Mouse (Mus musculus) stomach, embryonic 14.5 days (tissue): Measurements from ENCODE around the gene Angel2. TPM values are rescaled to one million over a fixed set of nuclear protein-coding genes. Genes with fewer than 3 reads are reported as not detected.

Experiments
- ATAC-seq: fragments of 200-750 bp; cut with Nextera tagmentation; 2 replicates; pipeline ENCODE4 v1.8.0; 2017; ENCODE audit warnings: low read depth, moderate TSS enrichment; ENCODE audit not compliant: insufficient number of reproducible peaks, insufficient read depth, low FRiP score
- H3K27ac ChIP-seq: fragments of 300-500 bp; sonication (generic); 2 replicates; pipeline ENCODE4 v1.5.1; 2014; ENCODE audit warnings: mild to moderate bottlenecking, low read length, moderate library complexity, mixed read lengths
- H3K27me3 ChIP-seq: fragments of 300-500 bp; sonication (generic); 2 replicates; pipeline ENCODE4 v1.6.1; 2014; ENCODE audit warnings: low read length, control low read depth, mixed read lengths; ENCODE audit not compliant: control insufficient read depth, insufficient read depth
- H3K36me3 ChIP-seq: fragments of 300-500 bp; sonication (generic); 2 replicates; pipeline ENCODE4 v1.6.1; 2014; ENCODE audit warnings: mild to moderate bottlenecking, control low read depth, low read length, moderate library complexity, mixed read lengths; ENCODE audit not compliant: control insufficient read depth, insufficient read depth
- H3K4me1 ChIP-seq: fragments of 300-500 bp; sonication (generic); 2 replicates; pipeline ENCODE4 v1.6.1; 2014; ENCODE audit warnings: low read length, control low read depth, mixed read lengths; ENCODE audit not compliant: control insufficient read depth, insufficient read depth
- H3K4me2 ChIP-seq: fragments of 300-500 bp; sonication (generic); replicated peaks from 2 replicates; pipeline ENCODE4 v1.6.1; 2014; ENCODE audit warnings: low read depth, low read length, control low read depth
- H3K4me3 ChIP-seq: fragments of 300-500 bp; sonication (generic); 2 replicates; pipeline ENCODE4 v1.5.1; 2014; ENCODE audit warnings: low read depth, low read length, control low read depth
- H3K9ac ChIP-seq: fragments of 300-500 bp; sonication (generic); replicated peaks from 2 replicates; pipeline ENCODE4 v1.6.1; 2014; ENCODE audit warnings: low read depth, mild to moderate bottlenecking, control low read depth, low read length, moderate library complexity, mixed read lengths
- H3K9me3 ChIP-seq: fragments of 300-500 bp; sonication (generic); 2 replicates; pipeline ENCODE4 v1.6.1; 2016; ENCODE audit warnings: low read depth, low read length, control low read depth; ENCODE audit not compliant: control insufficient read depth
- WGBS: fragments of 180-500 bp; shearing (Covaris S2); extraction: QIAGEN DNeasy Blood & Tissue Kit; methylation state at CpG from one replicate; pipeline ENCODE4 v1.1.7; 2014; 5-methylcytosine and 5-hydroxymethylcytosine counted together
- polyA plus RNA-seq: library from polyadenylated mRNA; unstranded; fragments of >200 nt; fragmentation: Nextera tagmentation; extraction: Ambion mirVana; gene quantifications from 2 replicates; pipeline ENCODE4 v1.2.1, GENCODE M21; 2014

The Angel2 gene
- polyA plus RNA-seq, 1 experiment from 2014 or later = 41.1 TPM

DNA sequence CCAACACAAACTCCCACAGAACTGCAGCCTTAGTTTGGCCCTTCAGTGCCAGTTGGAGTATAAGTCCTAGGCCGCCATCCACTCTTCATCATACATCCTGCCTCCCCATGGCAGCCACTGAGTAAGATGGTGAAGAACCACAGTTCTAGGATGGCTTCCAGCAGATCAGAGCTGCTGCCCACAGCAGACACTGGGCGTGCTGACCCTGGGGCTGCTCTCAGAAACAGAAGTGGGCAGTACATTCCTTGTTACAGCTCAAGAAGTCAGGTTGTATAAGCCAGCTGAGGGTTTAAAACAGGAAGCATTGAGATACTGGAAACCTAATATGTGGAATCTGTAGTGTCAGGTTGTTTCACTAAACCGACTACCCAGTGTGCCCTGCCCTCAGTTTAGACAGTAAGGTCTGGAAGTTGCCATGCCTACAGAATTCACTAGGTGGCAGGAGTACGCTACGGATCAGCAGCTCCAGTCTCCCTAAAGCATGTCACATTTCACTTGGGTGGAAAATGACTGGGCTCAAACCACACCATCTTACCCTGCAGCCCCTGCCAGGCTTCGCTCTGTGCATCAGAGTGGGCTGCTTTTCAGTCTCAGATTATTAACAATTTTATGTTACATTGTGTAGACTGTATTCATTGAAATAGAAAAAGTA is 19.3 kb downstream of the Angel2 start:
- H3K27me3 ChIP-seq = no peaks in the 10 kb centered on the region
- no peak overlapping the region for H3K27ac ChIP-seq
- H3K9ac ChIP-seq = no peak overlapping the region
- ATAC-seq = peak; percentile 74; the same call in 1 of the 2 replicates
- no peak overlapping the region for H3K4me3 ChIP-seq
- peaks cover 65% of the 10 kb centered on the region for H3K36me3 ChIP-seq
- H3K4me1 ChIP-seq = no peaks in the 10 kb centered on the region
- no peaks in the 10 kb centered on the region for H3K9me3 ChIP-seq
- no peak overlapping the region for H3K4me2 ChIP-seq
- 54% methylated on average over 6 of the region's 6 CpGs for WGBS

DNA sequence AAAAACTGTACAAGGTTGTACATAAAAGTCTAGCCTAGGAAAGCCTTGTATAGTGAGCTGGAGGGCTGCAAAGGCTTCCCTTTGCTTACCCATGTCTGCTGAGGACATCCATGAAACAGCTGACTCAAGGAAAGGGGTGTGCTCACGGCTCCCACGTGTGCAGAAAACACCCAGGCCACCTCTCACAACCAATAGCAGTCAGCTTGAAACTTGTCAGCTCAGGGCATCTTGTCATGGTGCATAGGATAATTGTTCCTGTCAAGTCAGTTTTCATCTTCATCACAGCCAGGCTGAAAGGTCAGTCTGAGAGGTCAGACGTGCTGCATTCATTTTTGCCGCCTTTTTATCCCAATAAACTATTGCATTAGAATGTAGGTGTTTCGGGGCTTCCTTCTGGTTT is 23.1 kb downstream of the Angel2 start:
- Histone ChIP-seq H3K27ac (no peak overlapping the region), H3K9ac (no peak overlapping the region), H3K4me1 (no peaks in the 10 kb centered on the region), H3K36me3 (peaks cover 58% of the 10 kb centered on the region), H3K27me3 (no peaks in the 10 kb centered on the region), H3K4me2 (no peak overlapping the region), H3K9me3 (no peaks in the 10 kb centered on the region), H3K4me3 (no peak overlapping the region)
- ATAC-seq = no peak
- WGBS = 83% methylated on average over 5 of the region's 5 CpGs

GRCm38 (mm10) chr1:190948439-190948838 is 23.5 kb downstream of the Angel2 start:
- Histone ChIP-seq H3K27me3 (no peaks in the 10 kb centered on the region), H3K27ac (no peak overlapping the region), H3K4me3 (no peak overlapping the region), H3K9ac (no peak overlapping the region), H3K36me3 (peaks cover 59% of the 10 kb centered on the region), H3K4me1 (no peaks in the 10 kb centered on the region), H3K4me2 (no peak overlapping the region), H3K9me3 (no peaks in the 10 kb centered on the region)
- 88% methylated on average over 7 of the region's 7 CpGs for WGBS
- ATAC-seq = no peak

GRCm38 (mm10) chr1:190948846-190949245 is 23.9 kb downstream of the Angel2 start:
- no peak for ATAC-seq
- H3K9ac ChIP-seq = no peak overlapping the region
- H3K27ac ChIP-seq = no peak overlapping the region

GRCm38 (mm10) chr1:190951014-190951413 is 26.1 kb downstream of the Angel2 start:
- WGBS = 79% methylated on average over 5 of the region's 5 CpGs
- H3K27me3 ChIP-seq = no peaks in the 10 kb centered on the region
- no peak overlapping the region for H3K9ac ChIP-seq
- H3K9me3 ChIP-seq = no peaks in the 10 kb centered on the region
- H3K4me3 ChIP-seq = no peak overlapping the region
- H3K4me1 ChIP-seq = no peaks in the 10 kb centered on the region
- peaks cover 59% of the 10 kb centered on the region for H3K36me3 ChIP-seq
- no peak overlapping the region for H3K4me2 ChIP-seq
- no peak for ATAC-seq
- H3K27ac ChIP-seq = no peak overlapping the region

More at GRCm38 (mm10) chr1:190948846-190949245, 23.9 kb downstream of the Angel2 start:
- Histone ChIP-seq H3K4me2 (no peak overlapping the region), H3K4me3 (no peak overlapping the region), H3K9me3 (no peaks in the 10 kb centered on the region), H3K36me3 (peaks cover 60% of the 10 kb centered on the region), H3K4me1 (no peaks in the 10 kb centered on the region), H3K27me3 (no peaks in the 10 kb centered on the region)
- 92% methylated on average over 17 of the region's 17 CpGs for WGBS

DNA sequence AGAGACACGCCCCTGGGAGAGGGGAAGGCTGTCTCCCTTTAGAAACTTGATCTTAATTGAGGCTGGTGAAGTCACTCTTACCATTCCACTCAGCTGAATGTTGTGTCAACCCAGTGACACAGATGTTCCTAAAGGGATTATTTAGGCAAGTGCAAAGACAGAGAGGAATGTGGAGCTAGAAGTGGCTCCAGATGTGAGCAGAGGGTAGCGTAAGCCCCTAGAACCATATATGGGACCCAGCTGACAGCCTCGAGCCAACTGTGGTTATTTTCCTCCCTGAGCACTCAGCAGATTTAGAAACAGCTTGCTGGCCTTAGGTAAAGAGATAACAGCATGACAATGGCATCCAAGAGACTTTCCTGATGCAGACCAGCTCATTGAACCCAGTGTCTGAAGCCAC is 28.1 kb downstream of the Angel2 start:
- ATAC-seq = no peak
- 79% methylated on average over 3 of the region's 3 CpGs for WGBS
- Histone ChIP-seq H3K4me2 (no peak overlapping the region), H3K9ac (no peak overlapping the region), H3K27me3 (no peaks in the 10 kb centered on the region), H3K36me3 (peaks cover 73% of the 10 kb centered on the region), H3K27ac (no peak overlapping the region), H3K4me3 (no peak overlapping the region), H3K9me3 (no peaks in the 10 kb centered on the region), H3K4me1 (no peaks in the 10 kb centered on the region)

GRCm38 (mm10) chr1:190958821-190959220 is 33.9 kb downstream of the Angel2 start:
- Histone ChIP-seq H3K4me2 (no peak overlapping the region), H3K27ac (no peak overlapping the region), H3K9me3 (no peaks in the 10 kb centered on the region), H3K27me3 (no peaks in the 10 kb centered on the region), H3K9ac (no peak overlapping the region), H3K4me1 (no peaks in the 10 kb centered on the region), H3K36me3 (peaks cover 46% of the 10 kb centered on the region), H3K4me3 (no peak overlapping the region)
- 71% methylated on average over 5 of the region's 5 CpGs for WGBS
- no peak for ATAC-seq

- Histone ChIP-seq H3K4me3 (no peak overlapping the region), H3K36me3 (peaks cover 21% of the 10 kb centered on the region), H3K27ac (no peak overlapping the region), H3K4me1 (no peaks in the 10 kb centered on the region), H3K9ac (no peak overlapping the region), H3K27me3 (no peaks in the 10 kb centered on the region), H3K9me3 (no peaks in the 10 kb centered on the region), H3K4me2 (no peak overlapping the region)
- WGBS = 95% methylated on average over 3 of the region's 3 CpGs
- no peak for ATAC-seq
Measured at GRCm38 (mm10) chr1:190962760-190963159, 37.8 kb downstream of the Angel2 start.
